Mouse (Mus musculus) Muller cell, postnatal 12 days (primary cell): ENCODE measurements around the gene Mtmr1.
A peak's percentile ranks its signal among the peaks of the same experiment; 100 is the strongest.

Experiments
- DNase-seq: peaks from one replicate; pipeline ENCODE4 v3.0.0-alpha.2; 2015; ENCODE audit errors: inconsistent ontology term

Mtmr1 gene

GRCm38 (mm10) chrX:71442916-71443315 is 78.4 kb downstream of the Mtmr1 start:
- DNase-seq, result no peak

GRCm38 (mm10) chrX:71456078-71456737 is 91.6 kb downstream of the Mtmr1 start:
- peak; percentile 16 for DNase-seq

GRCm38 (mm10) chrX:71464138-71464826 is 99.7 kb downstream of the Mtmr1 start:
- DNase-seq, result peak; percentile 62

GRCm38 (mm10) chrX:71465417-71465816 is 100.9 kb downstream of the Mtmr1 start:
- peak; percentile 5 for DNase-seq

- DNase-seq, result no peak
Observed at GRCm38 (mm10) chrX:71467491-71467890, 102.9 kb downstream of the Mtmr1 start.
